Mouse (Mus musculus): Measurements from ENCODE around the gene Dnaic1. TPM values are rescaled to one million over a fixed set of nuclear protein-coding genes. Genes with fewer than 3 reads are reported as not detected.
A peak's percentile ranks its signal among the peaks of the same experiment; 100 is the strongest.

Gene Dnaic1
- 1.4 and 2.1 TPM in 2 replicates for polyA plus RNA-seq (2016; fragmentation: Nextera tagmentation; extraction: Ambion mirVana)

DNA sequence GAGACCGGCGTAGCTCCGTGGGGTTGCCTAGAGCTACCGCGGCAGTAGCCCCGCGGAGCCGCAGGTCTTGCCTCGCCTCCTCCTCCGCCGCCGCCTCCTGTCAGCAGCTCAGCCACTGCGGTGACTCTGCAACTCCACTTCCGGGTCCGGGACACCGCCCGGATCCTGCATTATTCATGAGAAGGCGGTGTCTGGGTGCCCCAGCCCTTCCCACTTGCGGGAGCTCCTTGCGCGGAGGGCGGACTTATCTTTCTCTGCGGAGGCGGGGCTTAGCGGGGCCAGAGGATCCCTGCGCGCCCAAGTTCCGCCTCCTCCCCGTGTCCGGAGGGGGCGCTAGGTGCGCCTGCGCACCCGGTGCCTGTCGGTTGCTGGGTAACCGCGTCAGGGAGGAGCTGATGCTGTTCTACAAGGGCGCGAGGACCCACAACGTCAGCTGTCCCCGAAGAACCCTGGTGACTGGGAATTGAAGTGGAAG lies at the start of gene Dnaic1, which contains the start of gene Fam219a:
Dnaic1 (plus strand) TSS at position 365 of the 475 bp plus-strand sequence.
Fam219a (minus strand) TSS at position 128 of the 475 bp plus-strand sequence.
- H3K4me3 ChIP-seq = peak within 1 kb of the TSS; percentile 73
- peak within 1 kb of the TSS; percentile 85 for H3K9ac ChIP-seq
- peaks cover 13% of the 10 kb centered on the region for H3K4me1 ChIP-seq (replicated peaks)
- peak within 1 kb of the TSS; percentile 96 for H3K4me2 ChIP-seq
- peak within 1 kb of the TSS; percentile 41 for H3K27ac ChIP-seq (ENCODE audit: poor library complexity, severe bottlenecking)
- H3K27me3 ChIP-seq (replicated peaks) = peaks cover 13% of the 10 kb centered on the region; the same call in 1 of the 2 replicates
- WGBS = 0% methylated on average over 41 of the region's 41 CpGs
- ATAC-seq (ENCODE audit: insufficient number of reproducible peaks, low FRiP score) = peak; percentile 96
- H3K9me3 ChIP-seq (replicated peaks) = no peaks in the 10 kb centered on the region
- no peaks in the 10 kb centered on the region for H3K36me3 ChIP-seq

DNA sequence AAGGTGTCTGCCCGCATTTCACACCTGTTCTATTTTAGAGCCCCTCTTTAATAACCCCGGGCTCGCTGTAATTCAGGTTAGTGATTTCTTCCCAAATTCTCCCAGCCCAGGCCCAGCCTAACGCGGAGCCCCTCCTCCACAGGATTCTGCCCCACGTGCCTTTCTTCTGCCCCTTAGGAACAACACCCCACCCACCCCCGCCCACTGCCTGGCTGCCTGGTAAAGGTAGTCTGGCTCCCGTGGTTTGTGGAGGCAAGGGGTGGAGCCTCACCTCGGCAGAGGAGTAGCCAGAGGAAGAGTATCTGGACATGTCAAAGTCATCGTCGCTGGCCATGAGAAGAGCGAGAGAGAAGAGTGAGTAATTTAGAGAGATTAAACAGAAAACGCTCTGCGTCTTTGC lies 48.9 kb upstream of the Dnaic1 start:
- peaks cover 43% of the 10 kb centered on the region for H3K27me3 ChIP-seq (replicated peaks)
- WGBS = 32% methylated on average over 14 of the region's 14 CpGs
- no peaks in the 10 kb centered on the region for H3K4me1 ChIP-seq (replicated peaks)

GRCm38 (mm10) chr4:41522136-41522535 lies 47.4 kb upstream of the Dnaic1 start:
- 87% methylated on average over 6 of the region's 6 CpGs for WGBS
- Histone ChIP-seq H3K4me2 (no peak overlapping the region), H3K4me1 (replicated peaks) (0 out of 2 replicates have a peak, but pooled peaks cover 6% of the 10 kb centered on the region), H3K36me3 (no peaks in the 10 kb centered on the region), H3K27me3 (replicated peaks) (peaks cover 40% of the 10 kb centered on the region), H3K9ac (no peak overlapping the region), H3K27ac (ENCODE audit: poor library complexity, severe bottlenecking) (no peak overlapping the region), H3K4me3 (no peak overlapping the region), H3K9me3 (replicated peaks) (no peaks in the 10 kb centered on the region)
- no peak for ATAC-seq (ENCODE audit: insufficient number of reproducible peaks, low FRiP score)

More for the DNA sequence above, 48.9 kb upstream of the Dnaic1 start:
- H3K9ac ChIP-seq = no peak overlapping the region
- no peaks in the 10 kb centered on the region for H3K36me3 ChIP-seq
- H3K4me2 ChIP-seq = no peak overlapping the region
- H3K9me3 ChIP-seq (replicated peaks) = no peaks in the 10 kb centered on the region
- H3K27ac ChIP-seq (ENCODE audit: poor library complexity, severe bottlenecking) = no peak overlapping the region
- H3K4me3 ChIP-seq = no peak overlapping the region
- no peak for ATAC-seq (ENCODE audit: insufficient number of reproducible peaks, low FRiP score)

DNA sequence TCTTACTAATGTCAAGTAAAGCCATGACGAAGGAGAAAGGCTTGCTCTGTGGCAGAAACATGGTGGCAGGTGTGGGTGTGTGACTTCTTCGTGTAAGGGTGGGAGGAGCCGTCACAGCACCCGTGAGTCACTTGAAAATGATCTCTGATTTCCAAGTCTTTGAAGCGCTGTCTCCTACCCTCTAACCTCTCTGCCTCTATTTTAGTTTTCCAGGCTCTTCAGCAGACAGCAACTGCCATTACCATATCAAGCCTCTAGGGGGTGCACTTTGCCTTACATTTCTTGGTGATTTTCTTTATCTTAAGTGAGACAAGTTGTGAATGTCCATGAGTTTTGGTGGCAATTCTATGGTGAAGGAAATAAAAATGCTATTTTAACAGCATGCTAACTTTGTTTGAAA lies 46.8 kb upstream of the Dnaic1 start:
- Histone ChIP-seq H3K27ac (ENCODE audit: poor library complexity, severe bottlenecking) (no peak overlapping the region), H3K9me3 (replicated peaks) (no peaks in the 10 kb centered on the region), H3K4me2 (no peak overlapping the region), H3K4me3 (no peak overlapping the region), H3K27me3 (replicated peaks) (peaks cover 38% of the 10 kb centered on the region), H3K9ac (no peak overlapping the region), H3K4me1 (replicated peaks) (peaks cover 9% of the 10 kb centered on the region; the same call in 1 of the 2 replicates), H3K36me3 (no peaks in the 10 kb centered on the region)
- 44% methylated on average over 5 of the region's 5 CpGs for WGBS
- ATAC-seq (ENCODE audit: insufficient number of reproducible peaks, low FRiP score) = no peak

GRCm38 (mm10) chr4:41523839-41524238 lies 45.7 kb upstream of the Dnaic1 start:
- no peak for ATAC-seq (ENCODE audit: insufficient number of reproducible peaks, low FRiP score)
- Histone ChIP-seq H3K4me1 (replicated peaks) (peaks cover 20% of the 10 kb centered on the region), H3K27ac (ENCODE audit: poor library complexity, severe bottlenecking) (no peak overlapping the region), H3K36me3 (no peaks in the 10 kb centered on the region), H3K4me3 (no peak overlapping the region), H3K4me2 (no peak overlapping the region), H3K27me3 (replicated peaks) (peaks cover 37% of the 10 kb centered on the region), H3K9me3 (replicated peaks) (no peaks in the 10 kb centered on the region), H3K9ac (no peak overlapping the region)
- 59% methylated on average over 7 of the region's 7 CpGs for WGBS

DNA sequence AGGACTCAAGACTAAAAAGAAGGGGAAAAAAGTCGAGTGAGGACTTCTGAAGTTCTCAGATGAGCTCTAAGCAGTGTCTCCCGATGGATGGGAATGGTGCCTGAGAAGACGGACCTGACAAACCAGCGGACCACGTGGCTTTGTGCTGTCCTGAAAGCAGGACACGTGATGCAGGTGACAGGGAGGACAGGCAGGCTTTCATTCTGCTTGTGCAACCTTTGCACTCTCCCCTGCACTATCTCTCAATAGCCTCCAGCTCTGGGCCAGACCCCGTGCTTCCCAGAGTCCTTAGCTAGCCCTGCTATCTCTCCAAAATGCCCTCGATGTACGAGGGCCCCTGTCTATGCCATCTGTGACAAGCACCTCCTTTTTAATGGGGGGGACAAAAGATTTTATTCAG lies 44.7 kb upstream of the Dnaic1 start:
- Histone ChIP-seq H3K36me3 (no peaks in the 10 kb centered on the region), H3K27me3 (replicated peaks) (peaks cover 30% of the 10 kb centered on the region)

GRCm38 (mm10) chr4:41526553-41526952 lies 43.0 kb upstream of the Dnaic1 start:
- Histone ChIP-seq H3K4me2 (no peak overlapping the region), H3K4me3 (no peak overlapping the region), H3K27ac (ENCODE audit: poor library complexity, severe bottlenecking) (no peak overlapping the region), H3K4me1 (replicated peaks) (peaks cover 23% of the 10 kb centered on the region), H3K9me3 (replicated peaks) (no peaks in the 10 kb centered on the region), H3K27me3 (replicated peaks) (peaks cover 19% of the 10 kb centered on the region; the same call in 1 of the 2 replicates), H3K36me3 (no peaks in the 10 kb centered on the region), H3K9ac (no peak overlapping the region; the same call in 1 of the 2 replicates)
- ATAC-seq (ENCODE audit: insufficient number of reproducible peaks, low FRiP score) = no peak
- WGBS = 67% methylated on average over 7 of the region's 7 CpGs

More for the DNA sequence above, 44.7 kb upstream of the Dnaic1 start:
- Histone ChIP-seq H3K27ac (ENCODE audit: poor library complexity, severe bottlenecking) (no peak overlapping the region), H3K4me1 (replicated peaks) (peaks cover 23% of the 10 kb centered on the region), H3K9me3 (replicated peaks) (no peaks in the 10 kb centered on the region), H3K4me3 (no peak overlapping the region), H3K9ac (no peak overlapping the region), H3K4me2 (no peak overlapping the region)
- no peak for ATAC-seq (ENCODE audit: insufficient number of reproducible peaks, low FRiP score)
- 66% methylated on average over 9 of the region's 9 CpGs for WGBS

DNA sequence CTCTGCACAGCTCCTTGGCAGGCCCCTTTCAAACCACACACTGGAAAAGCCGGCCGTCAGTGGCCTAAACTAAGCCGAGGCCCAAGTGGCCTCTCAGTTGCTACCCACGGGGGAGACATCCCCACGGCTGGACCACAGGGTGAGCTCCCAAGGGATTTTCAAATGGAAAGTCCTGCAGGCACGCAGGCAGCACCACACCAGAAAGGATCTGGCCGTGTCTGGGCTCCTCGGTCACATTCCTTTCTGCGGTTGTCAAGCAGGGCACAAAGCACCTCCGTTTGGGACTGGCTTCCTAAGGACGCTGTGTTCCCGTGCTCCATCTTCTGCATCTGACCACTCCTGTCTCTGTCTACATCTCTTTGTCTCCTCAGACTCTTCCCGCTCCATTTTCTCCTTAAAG lies 42.5 kb upstream of the Dnaic1 start:
- peaks cover 23% of the 10 kb centered on the region for H3K4me1 ChIP-seq (replicated peaks)
- peaks cover 14% of the 10 kb centered on the region; the same call in 1 of the 2 replicates for H3K27me3 ChIP-seq (replicated peaks)
- H3K4me3 ChIP-seq = no peak overlapping the region
- 42% methylated on average over 13 of the region's 13 CpGs for WGBS
- no peaks in the 10 kb centered on the region for H3K36me3 ChIP-seq
- no peaks in the 10 kb centered on the region for H3K9me3 ChIP-seq (replicated peaks)
- H3K27ac ChIP-seq (ENCODE audit: poor library complexity, severe bottlenecking) = no peak overlapping the region
- H3K4me2 ChIP-seq = no peak overlapping the region
- H3K9ac ChIP-seq = no peak overlapping the region
- no peak for ATAC-seq (ENCODE audit: insufficient number of reproducible peaks, low FRiP score)

DNA sequence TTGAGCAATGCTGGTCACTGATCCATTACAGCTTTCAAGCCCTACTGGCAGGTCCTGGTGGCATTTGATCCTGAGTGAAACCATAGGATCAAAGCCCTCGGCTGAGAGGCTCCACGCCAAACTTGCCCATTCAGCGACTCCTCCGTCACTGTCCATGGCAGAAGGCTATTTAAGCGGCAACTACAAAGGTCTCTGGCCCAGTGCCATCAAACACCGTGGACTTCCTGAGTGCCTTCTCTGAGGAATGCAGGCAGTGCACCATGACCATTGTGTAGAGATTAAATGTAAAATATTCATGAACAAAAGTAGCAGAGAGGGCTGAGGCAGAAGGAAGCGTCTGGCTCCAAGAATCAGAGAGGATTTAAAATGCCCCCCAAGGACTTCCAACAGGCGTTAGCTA lies 41.6 kb upstream of the Dnaic1 start:
- 36% methylated on average over 8 of the region's 8 CpGs for WGBS
- Histone ChIP-seq H3K9ac (no peak overlapping the region), H3K4me1 (replicated peaks) (peaks cover 23% of the 10 kb centered on the region), H3K27me3 (replicated peaks) (0 out of 2 replicates have a peak, but pooled peaks cover 13% of the 10 kb centered on the region), H3K9me3 (replicated peaks) (no peaks in the 10 kb centered on the region), H3K36me3 (no peaks in the 10 kb centered on the region), H3K27ac (ENCODE audit: poor library complexity, severe bottlenecking) (no peak overlapping the region), H3K4me2 (no peak overlapping the region), H3K4me3 (no peak overlapping the region)
- no peak for ATAC-seq (ENCODE audit: insufficient number of reproducible peaks, low FRiP score)

GRCm38 (mm10) chr4:41532420-41532819 lies 37.2 kb upstream of the Dnaic1 start:
- Histone ChIP-seq H3K9ac (no peak overlapping the region), H3K9me3 (replicated peaks) (no peaks in the 10 kb centered on the region), H3K4me3 (no peak overlapping the region), H3K4me1 (replicated peaks) (peaks cover 15% of the 10 kb centered on the region), H3K27me3 (replicated peaks) (0 out of 2 replicates have a peak, but pooled peaks cover 9% of the 10 kb centered on the region), H3K36me3 (no peaks in the 10 kb centered on the region), H3K4me2 (no peak overlapping the region), H3K27ac (ENCODE audit: poor library complexity, severe bottlenecking) (no peak overlapping the region)
- WGBS = 21% methylated on average over 6 of the region's 6 CpGs
- ATAC-seq (ENCODE audit: insufficient number of reproducible peaks, low FRiP score) = no peak

DNA sequence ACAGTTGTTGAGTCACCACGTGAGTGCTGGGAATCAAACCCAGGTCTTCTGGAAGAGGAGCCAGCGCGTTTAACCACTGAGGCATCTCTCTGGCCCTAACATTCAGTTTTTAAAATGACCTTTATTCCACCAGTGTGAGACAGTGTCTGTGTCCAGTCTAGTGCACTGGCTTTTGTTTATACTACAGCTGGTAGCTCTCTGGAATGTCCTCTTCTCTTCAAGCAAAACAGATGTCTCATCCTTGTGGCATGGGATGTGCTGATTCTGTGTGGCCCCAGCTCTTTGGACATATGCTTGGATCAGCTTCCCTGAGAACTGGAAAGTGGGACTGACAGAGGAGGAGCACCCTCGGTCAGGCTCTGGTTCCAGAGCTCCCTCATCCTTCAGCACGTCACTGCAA lies 34.7 kb upstream of the Dnaic1 start:
- no peaks in the 10 kb centered on the region for H3K4me1 ChIP-seq (replicated peaks)
- no peak overlapping the region for H3K27ac ChIP-seq (ENCODE audit: poor library complexity, severe bottlenecking)
- no peak overlapping the region for H3K9ac ChIP-seq
- H3K4me3 ChIP-seq = no peak overlapping the region
- 0 out of 2 replicates have a peak, but pooled peaks cover 4% of the 10 kb centered on the region for H3K27me3 ChIP-seq (replicated peaks)
- no peak for ATAC-seq (ENCODE audit: insufficient number of reproducible peaks, low FRiP score)
- WGBS = 68% methylated on average over 5 of the region's 5 CpGs
- no peaks in the 10 kb centered on the region for H3K36me3 ChIP-seq
- no peaks in the 10 kb centered on the region for H3K9me3 ChIP-seq (replicated peaks)
- no peak overlapping the region for H3K4me2 ChIP-seq

DNA sequence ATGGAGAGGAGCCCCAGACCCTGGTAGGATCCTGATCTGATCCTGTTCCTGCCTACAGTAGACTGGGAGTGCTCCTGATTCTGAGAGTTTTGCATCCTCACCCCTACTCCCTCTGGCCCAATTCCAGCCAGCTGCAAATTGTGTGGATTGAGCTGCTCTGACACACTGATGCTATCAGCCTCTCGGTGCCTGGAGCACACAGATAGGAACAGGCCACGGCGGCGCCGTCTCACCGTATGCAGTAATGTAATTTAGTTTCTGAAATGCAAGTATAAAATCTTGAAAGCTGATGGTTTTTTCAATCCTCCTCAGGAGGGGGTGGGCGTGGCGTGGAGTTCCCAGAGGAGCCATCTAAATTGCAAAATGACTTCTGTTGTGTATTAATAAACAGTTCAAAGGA lies 27.4 kb upstream of the Dnaic1 start:
- H3K36me3 ChIP-seq = no peaks in the 10 kb centered on the region
- no peak overlapping the region for H3K9ac ChIP-seq
- H3K27me3 ChIP-seq (replicated peaks) = no peaks in the 10 kb centered on the region
- H3K27ac ChIP-seq (ENCODE audit: poor library complexity, severe bottlenecking) = no peak overlapping the region
- H3K4me2 ChIP-seq = no peak overlapping the region
- WGBS = 71% methylated on average over 8 of the region's 8 CpGs
- no peak for ATAC-seq (ENCODE audit: insufficient number of reproducible peaks, low FRiP score)
- no peak overlapping the region for H3K4me3 ChIP-seq
- no peaks in the 10 kb centered on the region for H3K4me1 ChIP-seq (replicated peaks)
- H3K9me3 ChIP-seq (replicated peaks) = no peaks in the 10 kb centered on the region

Measured in heart, embryonic 12.5 days (tissue).